8 mouse cellular contexts compared by ENCODE assay signal in the genomic region with DNA sequence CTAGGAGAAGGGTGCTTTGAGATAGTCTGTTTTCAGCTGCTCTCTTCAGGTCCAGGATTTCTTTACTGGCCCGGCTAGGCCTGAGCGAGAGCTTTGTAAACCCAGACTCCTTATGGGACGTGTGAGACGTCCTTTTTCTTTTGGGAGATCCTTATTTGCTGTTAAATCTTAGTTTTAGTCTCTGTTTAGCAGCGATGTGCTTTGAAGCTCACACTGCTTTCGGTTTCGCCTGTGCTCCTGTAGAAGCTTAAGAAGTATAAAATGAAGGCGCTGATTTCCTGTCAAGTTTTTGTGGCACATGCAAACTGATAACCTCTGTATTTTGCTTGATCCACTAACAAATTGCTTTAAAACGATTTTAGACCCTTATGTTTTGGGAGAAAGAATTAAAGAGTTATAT. TPM values are rescaled to one million over a fixed set of nuclear protein-coding genes. Genes with fewer than 3 reads are reported as not detected.
A peak's percentile ranks its signal among the peaks of the same experiment; 100 is the strongest.
DNase-seq lines count a peak whose midpoint lies in the region; ATAC-seq and TF ChIP-seq lines count a peak whose summit lies in the region.

No protein-coding gene starts in this region.

- no peaks in the 10 kb centered on the region for H3K9me3 ChIP-seq in heart, embryonic 11.5 days (replicated peaks; ENCODE audit: control insufficient read depth, low read length)
- no peaks in the 10 kb centered on the region for H3K9me3 ChIP-seq in CH12.LX (replicated peaks; ENCODE audit: low read length)

- in situ Hi-C loops in CH12.LX (cut with MboI; ENCODE audit: low pct_ligation_motif_present, low pct_unique_long_range_greater_than_20kb, low sequenced_read_pairs), result loop anchor here (25.0 kb wide), 1 partner anchor 701 kb away; no protein-coding TSS in a partner anchor

- dilution Hi-C loops in CH12.LX (cut with MboI; ENCODE audit: extremely low pct_ligation_motif_present, extremely low pct_unique_long_range_greater_than_20kb, low sequenced_read_pairs), result no loop called here

- peak overlapping the region; percentile 64; the same call in 1 of the 2 replicates for H3K27ac ChIP-seq in heart, embryonic 11.5 days (ENCODE audit: low read depth, low read length)
- peak overlapping the region; percentile 84 for H3K27ac ChIP-seq in CH12.LX (ENCODE audit: insufficient read depth, low read depth)

- TF ChIP-seq POLR2A in CH12.LX (IDR thresholded peaks at IDR 0.05; ENCODE audit: low read depth, low read length), result no peak

- DNase-seq in heart, postnatal 4 days, result no peak
- no peak for DNase-seq in CH12.LX (ENCODE audit: extremely low read depth)
- no peak for DNase-seq in ovary, postnatal 14 days (ENCODE audit: low spot score)
- no peak for DNase-seq in embryo, embryonic 9.5 days (ENCODE audit: extremely low spot score)
- no peak for DNase-seq in cerebellum, adult 9-11 months

- H3K4me1 ChIP-seq in heart, embryonic 11.5 days (ENCODE audit: control insufficient read depth, insufficient read depth, low read length), result no peaks in the 10 kb centered on the region
- peaks cover 0 to 15% of the 10 kb centered on the region in 2 experiments; a peak in 2 of 4 replicates for H3K4me1 ChIP-seq in CH12.LX (ENCODE audit: control insufficient read depth in 1 of 2, insufficient read depth in 2 of 2)

- peak overlapping the region; percentile 95 for H3K4me3 ChIP-seq in heart, embryonic 11.5 days (ENCODE audit: low read depth, low read length)
- peak overlapping the region; percentile 95 to 99 (median 98) for H3K4me3 ChIP-seq in CH12.LX (replicated peaks in 1 of 3; ENCODE audit: low read depth in 2 of 3, low read length in 2 of 3, poor library complexity in 1 of 3)

- no peak for ATAC-seq in heart, embryonic 11.5 days (replicated peaks; ENCODE audit: insufficient number of reproducible peaks, low FRiP score, low TSS enrichment)
- 0 out of 2 replicates have a peak, but pooled peaks have one; percentile 15 for ATAC-seq in granulocyte monocyte progenitor cell, adult 5-6 weeks (replicated peaks; ENCODE audit: poor library complexity, severe bottlenecking)
- ATAC-seq in megakaryocyte progenitor cell, adult 5-6 weeks (replicated peaks; ENCODE audit: poor library complexity), result peak; percentile 3

- no peak for TF ChIP-seq EP300 in CH12.LX (IDR thresholded peaks at IDR 0.05; ENCODE audit: low read length)

- H3K4me2 ChIP-seq in heart, embryonic 11.5 days, result peak overlapping the region; percentile 75
- 0 out of 2 replicates have a peak overlapping the region, but pooled peaks have one; percentile 21 for H3K4me2 ChIP-seq in CH12.LX (ENCODE audit: insufficient read depth, low read depth, poor library complexity, severe bottlenecking)

- 2% methylated on average over 9 of the region's 9 CpGs for WGBS in heart, embryonic 11.5 days (ENCODE audit: insufficient replicate concordance)

- peaks cover 11% of the 10 kb centered on the region for H3K36me3 ChIP-seq in heart, embryonic 11.5 days (ENCODE audit: control insufficient read depth, insufficient read depth, low read length)
- H3K36me3 ChIP-seq in CH12.LX (replicated peaks in 1 of 2; ENCODE audit: control insufficient read depth in 1 of 2, insufficient read depth in 1 of 2, low read length in 1 of 2), result peaks cover 25 to 43% of the 10 kb centered on the region in 2 experiments

- TF ChIP-seq RAD21 in CH12.LX (IDR thresholded peaks at IDR 0.05; ENCODE audit: low read depth, low read length), result no peak

- peak overlapping the region; percentile 86 for H3K9ac ChIP-seq in heart, embryonic 11.5 days (ENCODE audit: low read depth, low read length)
- peak overlapping the region; percentile 90 for H3K9ac ChIP-seq in CH12.LX (ENCODE audit: insufficient read depth, low read depth)

- TF ChIP-seq CTCF in CH12.LX (conservative IDR thresholded peaks at IDR 0.05 in 1 of 2, IDR thresholded peaks at IDR 0.05 in 1 of 2; ENCODE audit: low read depth in 2 of 2, low read length in 2 of 2), result no peak

- no peaks in the 10 kb centered on the region for H3K27me3 ChIP-seq in heart, embryonic 11.5 days (ENCODE audit: control insufficient read depth, insufficient read depth, low read length)
- H3K27me3 ChIP-seq in CH12.LX (replicated peaks), result no peaks in the 10 kb centered on the region

- peaks cover 48% of the 10 kb centered on the region for H3K79me2 ChIP-seq in CH12.LX (replicated peaks; ENCODE audit: control insufficient read depth, extremely low read depth, insufficient read depth, poor library complexity, severe bottlenecking)

TF ChIP-seq in CH12.LX, 34 proteins besides CTCF, POLR2A, EP300 and RAD21:
- TF ChIP-seq MAX (IDR thresholded peaks at IDR 0.05; ENCODE audit: low read length) (no peak), CHD1 (IDR thresholded peaks at IDR 0.05; ENCODE audit: low read depth, low read length) (no peak), MYC (IDR thresholded peaks at IDR 0.05; ENCODE audit: low read depth, low read length) (no peak), BHLHE40 (IDR thresholded peaks at IDR 0.05; ENCODE audit: low read depth, low read length) (no peak), RCOR1 (conservative IDR thresholded peaks at IDR 0.05; ENCODE audit: low read depth, low read length) (no peak), MAFK (IDR thresholded peaks at IDR 0.05; ENCODE audit: insufficient replicate concordance, low read length) (no peak), ZKSCAN1 (IDR thresholded peaks at IDR 0.05; ENCODE audit: borderline replicate concordance, low read depth, low read length) (no peak), KAT2A (IDR thresholded peaks at IDR 0.05; ENCODE audit: insufficient replicate concordance, low read length) (no peak), GABPA (IDR thresholded peaks at IDR 0.05; ENCODE audit: insufficient replicate concordance, low read depth, low read length) (no peak), JUN (IDR thresholded peaks at IDR 0.05; ENCODE audit: insufficient read depth, low read depth, low read length) (no peak), NRF1 (IDR thresholded peaks at IDR 0.05; ENCODE audit: low read depth, low read length) (no peak), UBTF (IDR thresholded peaks at IDR 0.05; ENCODE audit: low read depth, low read length) (no peak), SMC3 (IDR thresholded peaks at IDR 0.05; ENCODE audit: low read depth, low read length) (no peak), ZMIZ1 (IDR thresholded peaks at IDR 0.05; ENCODE audit: low read depth, low read length) (no peak), E2F4 (IDR thresholded peaks at IDR 0.05; ENCODE audit: insufficient replicate concordance, low read depth, low read length) (no peak), ETS1 (conservative IDR thresholded peaks at IDR 0.05; ENCODE audit: low read depth, low read length) (no peak), JUND (conservative IDR thresholded peaks at IDR 0.05; ENCODE audit: low read depth, low read length) (no peak)

RNA-seq across cellular contexts. Expression of gene Psma2, which starts 0.5 kb away (rescaled TPM):
- 169 and 175 TPM in 2 replicates for polyA plus RNA-seq in heart, embryonic 11.5 days (2014; fragmentation: Nextera tagmentation; extraction: Ambion mirVana)
- total RNA-seq in heart, postnatal 4 days (2021), result 10 to 100 TPM; 65.1 to 69.4 TPM
- total RNA-seq in CH12.LX (2012; rRNA removed), result 134 and 159 TPM in 2 replicates
- total RNA-seq in CH12.LX (2014; rRNA removed), result 290 and 319 TPM in 2 replicates
- polyA plus RNA-seq in CH12.LX (2012; ENCODE audit: insufficient read length, low read depth), result 184 and 206 TPM in 2 replicates
- total RNA-seq in granulocyte monocyte progenitor cell, adult 5-6 weeks (2014; fragmentation: Nextera tagmentation), result 102 and 123 TPM in 2 replicates
- 121 and 141 TPM in 2 replicates for total RNA-seq in granulocyte monocyte progenitor cell, adult 5-6 weeks (2017)
- total RNA-seq in megakaryocyte progenitor cell, adult 5-6 weeks (2015), result 148 and 152 TPM in 2 replicates
- 109 and 114 TPM in 2 replicates for total RNA-seq in megakaryocyte progenitor cell, adult 5-6 weeks (2017)

RNA-seq across cellular contexts. Expression of gene Mrpl32, which starts 0.6 kb away (rescaled TPM):
- 104 and 110 TPM in 2 replicates for polyA plus RNA-seq in heart, embryonic 11.5 days (2014; fragmentation: Nextera tagmentation; extraction: Ambion mirVana)
- total RNA-seq in heart, postnatal 4 days (2021), result 10 to 100 TPM; 46.5 to 48.5 TPM
- total RNA-seq in CH12.LX (2012; rRNA removed) (48.7 and 67.1 TPM in 2 replicates), CH12.LX (2014; rRNA removed) (190 and 238 TPM in 2 replicates)
- 129 and 133 TPM in 2 replicates for polyA plus RNA-seq in CH12.LX (2012; ENCODE audit: insufficient read length, low read depth)
- total RNA-seq in granulocyte monocyte progenitor cell, adult 5-6 weeks (2014; fragmentation: Nextera tagmentation), result 55.5 and 83.7 TPM in 2 replicates
- total RNA-seq in granulocyte monocyte progenitor cell, adult 5-6 weeks (2017), result 122 and 124 TPM in 2 replicates
- total RNA-seq in megakaryocyte progenitor cell, adult 5-6 weeks (2015), result 71.8 and 88.0 TPM in 2 replicates
- 97.2 and 102 TPM in 2 replicates for total RNA-seq in megakaryocyte progenitor cell, adult 5-6 weeks (2017)

RNA-seq across cellular contexts. Expression of gene AW209491, which starts 16.4 kb away (rescaled TPM):
- 19.3 and 19.5 TPM in 2 replicates for polyA plus RNA-seq in heart, embryonic 11.5 days (2014; fragmentation: Nextera tagmentation; extraction: Ambion mirVana)
- total RNA-seq in heart, postnatal 4 days (2021), result 10 to 100 TPM; 10.4 to 10.5 TPM
- total RNA-seq in CH12.LX (2012; rRNA removed) (13.6 and 13.7 TPM in 2 replicates), CH12.LX (2014; rRNA removed) (22.3 and 24.3 TPM in 2 replicates)
- 18.8 and 20.9 TPM in 2 replicates for polyA plus RNA-seq in CH12.LX (2012; ENCODE audit: insufficient read length, low read depth)
- total RNA-seq in granulocyte monocyte progenitor cell, adult 5-6 weeks (2014; fragmentation: Nextera tagmentation), result 9.4 and 14.3 TPM in 2 replicates
- 17.4 and 24.7 TPM in 2 replicates for total RNA-seq in granulocyte monocyte progenitor cell, adult 5-6 weeks (2017)
- total RNA-seq in megakaryocyte progenitor cell, adult 5-6 weeks (2015), result 8.0 and 9.6 TPM in 2 replicates
- total RNA-seq in megakaryocyte progenitor cell, adult 5-6 weeks (2017), result 16.7 and 27.8 TPM in 2 replicates
